Mouse (Mus musculus): Measurements from ENCODE around the gene Grk6.

Gene Grk6

GRCm38 (mm10) chr13:55465830-55466440 lies 21.1 kb downstream of the Grk6 start:
- peak; percentile 25 for DNase-seq

- no peak for DNase-seq
These were observed 24.1 kb downstream of the Grk6 start for GRCm38 (mm10) chr13:55468851-55469560.

GRCm38 (mm10) chr13:55470372-55470771 lies 25.5 kb downstream of the Grk6 start:
- DNase-seq, result peak; percentile 51

- peak; percentile 80 for DNase-seq
These were observed 26.4 kb downstream of the Grk6 start for GRCm38 (mm10) chr13:55471156-55471818.

- DNase-seq, result no peak
These were observed 26.9 kb downstream of the Grk6 start for GRCm38 (mm10) chr13:55471819-55472131.

GRCm38 (mm10) chr13:55472132-55473022 lies 27.5 kb downstream of the Grk6 start:
- DNase-seq, result peak; percentile 88

GRCm38 (mm10) chr13:55473076-55473831 lies 28.4 kb downstream of the Grk6 start:
- DNase-seq, result peak; percentile 32

- no peak for DNase-seq
These were observed 29.1 kb downstream of the Grk6 start for GRCm38 (mm10) chr13:55473961-55474360.

- peak; percentile 75 for DNase-seq
These were observed 29.8 kb downstream of the Grk6 start for GRCm38 (mm10) chr13:55474621-55475069.

GRCm38 (mm10) chr13:55475750-55476149 lies 30.9 kb downstream of the Grk6 start:
- no peak for DNase-seq

GRCm38 (mm10) chr13:55476256-55476655 lies 31.4 kb downstream of the Grk6 start:
- DNase-seq, result no peak

- DNase-seq, result no peak
These were observed 32.6 kb downstream of the Grk6 start for GRCm38 (mm10) chr13:55477492-55477891.

GRCm38 (mm10) chr13:55478036-55478435 lies 33.2 kb downstream of the Grk6 start:
- peak; percentile 30 for DNase-seq

- DNase-seq, result no peak
These were observed 34.1 kb downstream of the Grk6 start for GRCm38 (mm10) chr13:55479008-55479407.

GRCm38 (mm10) chr13:55479929-55480328 lies 35.1 kb downstream of the Grk6 start:
- no peak for DNase-seq

- peak; percentile 19 for DNase-seq
These were observed 37.7 kb downstream of the Grk6 start for GRCm38 (mm10) chr13:55482542-55482941.

GRCm38 (mm10) chr13:55483071-55483470 lies 38.2 kb downstream of the Grk6 start:
- DNase-seq, result no peak

GRCm38 (mm10) chr13:55483593-55483992 lies 38.7 kb downstream of the Grk6 start:
- DNase-seq, result peak; percentile 93

- DNase-seq, result no peak
These were observed 39.7 kb downstream of the Grk6 start for GRCm38 (mm10) chr13:55484520-55485088.

- DNase-seq, result peak; percentile 38
These were observed 41.3 kb downstream of the Grk6 start for GRCm38 (mm10) chr13:55486029-55486794.

Data from right cerebral cortex, postnatal 25 days (tissue).